Mouse (Mus musculus) ES-Bruce4 (cell line): Measurements from ENCODE around the gene Sall4.

Experiments
- CTCF ChIP-seq: IDR thresholded peaks from one replicate; pipeline ENCODE4 v1.8.1; 2011; ENCODE audit warnings: low read depth, low read length
- POLR2A ChIP-seq: IDR thresholded peaks from one replicate; pipeline ENCODE4 v1.8.1; 2011; ENCODE audit warnings: low read length; ENCODE audit not compliant: insufficient read depth

DNA sequence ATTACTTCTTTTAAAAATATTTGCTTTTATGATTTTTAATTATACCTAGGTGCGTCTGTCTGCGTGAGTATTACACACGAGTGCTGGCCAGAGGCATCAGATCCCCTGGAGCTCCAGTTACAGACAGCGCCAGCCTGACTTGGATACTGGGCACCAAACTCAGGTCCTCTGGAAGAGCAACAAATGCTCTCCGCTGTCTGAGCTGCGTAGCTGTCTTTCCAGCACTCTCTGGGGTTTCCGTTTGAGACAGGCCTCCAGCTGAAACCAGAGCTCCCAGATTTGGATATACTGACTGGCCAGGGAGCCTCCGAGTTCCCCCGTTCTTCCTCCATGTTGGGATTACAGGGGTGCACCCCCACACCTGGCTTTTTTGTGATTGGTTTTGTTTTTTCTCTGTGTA is 12.9 kb upstream of the Sall4 start:
- TF ChIP-seq POLR2A (no peak), CTCF (no peak)
